Mouse (Mus musculus) left cerebral cortex, postnatal 4 days (tissue): ENCODE data around the gene Lcorl. TPM values are rescaled to one million over a fixed set of nuclear protein-coding genes. Genes with fewer than 3 reads are reported as not detected.

Experiments used
- total RNA-seq, 2 experiments: library from RNA; stranded (reverse); gene quantifications; 2 replicates each; pipeline ENCODE4 v1.2.3; 2021

The Lcorl gene
- total RNA-seq, 2 experiments from 2014 or later: 69.9 to 73.1 TPM

Other genes with a start within 250 kb of the Lcorl start
- 10 to 100 TPM; 13.7 TPM for gene Fam184b, start 218.0 kb downstream of the Lcorl start, total RNA-seq
- gene Ncapg, start 187.7 kb downstream of the Lcorl start, total RNA-seq: 1 to 10 TPM; 3.3 to 4.3 TPM